Mouse (Mus musculus): ENCODE results near the gene Psg18.
"Not testable (repeated sequence)": the region's sequence is repeated elsewhere in the genome, so short reads cannot be mapped to it uniquely, and the experiment has no call there.

Psg18 gene

DNA sequence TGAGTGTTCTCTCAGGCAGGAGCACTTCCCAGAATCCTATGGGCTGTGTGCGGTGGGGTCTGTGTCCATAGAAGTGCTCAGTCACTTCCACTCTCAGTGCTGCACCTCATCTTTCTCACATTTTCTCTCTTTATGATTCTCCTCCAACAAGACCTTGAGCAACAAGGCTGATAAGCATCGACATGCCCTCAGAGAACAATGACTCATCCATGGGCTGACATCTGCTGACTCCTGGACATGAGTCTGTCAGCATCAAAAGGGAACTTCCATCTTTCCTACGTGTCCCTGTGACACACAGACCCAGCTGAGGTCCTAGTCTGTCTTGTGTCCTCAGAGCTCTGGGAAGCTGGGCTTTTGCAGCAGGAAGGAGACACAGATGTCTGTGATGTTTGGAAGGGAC, at the start of gene Psg18:
Gene Psg18 (minus strand): TSS at position 101 of the 400 bp plus-strand sequence.
- in situ Hi-C loops (cut with MboI; ENCODE audit: low pct_unique_long_range_greater_than_20kb in 1 of 2, low sequenced_read_pairs in 2 of 2, unreplicated experiment in 1 of 2) = not testable (repeated sequence)

DNA sequence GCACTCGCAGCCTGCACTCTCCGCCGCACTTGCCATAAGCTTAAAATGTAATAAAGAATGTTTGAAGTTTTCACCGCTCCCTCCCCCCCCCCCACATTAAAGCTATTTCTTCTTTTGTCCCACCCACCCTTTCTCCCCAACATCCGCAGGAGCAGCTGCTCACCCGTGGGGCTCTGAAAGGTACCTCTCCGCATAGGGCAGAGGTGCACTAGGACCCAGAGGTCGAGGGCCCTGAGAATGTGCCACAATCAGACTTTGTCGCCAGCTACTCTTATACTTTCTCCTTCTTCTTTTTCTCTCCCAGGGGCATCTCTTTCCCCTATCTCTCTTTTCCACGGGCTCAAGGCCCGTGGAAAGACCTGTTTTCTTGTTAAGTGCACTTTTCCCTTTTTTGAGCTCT, 48.6 kb upstream of the Psg18 start:
- in situ Hi-C loops (cut with MboI; ENCODE audit: low pct_unique_long_range_greater_than_20kb in 1 of 2, low sequenced_read_pairs in 2 of 2, unreplicated experiment in 1 of 2) = no loop called here

DNA sequence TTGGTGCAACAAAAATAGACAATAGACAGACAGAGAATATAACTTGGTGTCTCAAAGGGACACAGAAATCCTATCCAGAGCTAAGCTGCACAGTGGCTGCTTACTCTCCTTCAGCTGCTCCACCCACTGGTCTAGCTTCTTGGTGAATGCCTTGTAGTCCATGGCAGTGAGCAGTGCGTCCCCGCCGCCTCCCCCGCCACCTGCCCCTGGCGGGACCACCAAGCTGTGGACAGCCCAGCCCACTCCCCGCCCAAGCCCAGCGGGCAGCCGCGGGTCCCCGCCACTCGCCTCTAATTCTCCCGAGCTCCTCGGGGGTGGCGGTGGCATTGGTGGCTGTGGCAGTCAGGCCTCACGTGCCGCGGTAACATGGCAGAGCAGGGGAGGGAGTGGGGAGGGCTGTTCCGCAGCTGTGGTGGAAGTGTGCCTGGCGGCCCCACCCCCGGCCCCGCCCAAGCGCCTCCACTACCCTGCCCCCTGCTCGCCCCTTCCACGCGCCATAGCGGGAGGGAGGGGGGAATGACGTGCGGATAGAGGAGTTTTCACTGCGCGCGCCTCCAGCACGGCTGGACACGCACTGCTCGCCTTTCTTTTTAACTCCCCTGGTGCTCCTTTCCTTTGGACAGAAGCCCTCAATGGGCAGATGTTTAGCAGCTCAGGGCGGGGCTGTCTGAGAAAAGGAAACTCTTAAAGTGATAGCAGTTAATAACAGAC, 47.9 kb upstream of the Psg18 start:
- in situ Hi-C loops (cut with MboI; ENCODE audit: low pct_unique_long_range_greater_than_20kb in 1 of 2, low sequenced_read_pairs in 2 of 2, unreplicated experiment in 1 of 2) = no loop called here

DNA sequence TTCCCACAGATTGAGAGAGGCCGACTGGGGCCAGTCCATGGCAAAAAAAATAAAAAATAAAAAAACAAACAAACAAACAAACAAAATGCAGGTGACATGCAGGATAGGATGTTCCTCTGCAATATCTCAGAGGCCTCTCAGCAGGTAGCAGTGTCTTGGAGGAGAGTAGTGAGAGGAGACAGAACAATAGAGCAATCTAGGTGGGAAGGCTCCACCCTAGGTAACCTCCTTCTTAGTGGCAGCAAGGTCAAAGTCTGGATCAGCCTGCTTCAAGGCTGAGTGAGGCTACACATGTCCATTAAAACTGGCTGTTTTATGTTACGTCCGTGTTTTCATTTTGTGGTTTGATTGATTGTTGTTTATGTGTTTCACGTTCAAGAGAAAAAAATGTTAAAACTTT, 36.7 kb upstream of the Psg18 start:
- in situ Hi-C loops (cut with MboI; ENCODE audit: low pct_unique_long_range_greater_than_20kb in 1 of 2, low sequenced_read_pairs in 2 of 2, unreplicated experiment in 1 of 2) = loop anchor here in 1 of 2 experiments (10.0 kb wide), 1 partner anchor 127 kb away; no protein-coding TSS in a partner anchor

DNA sequence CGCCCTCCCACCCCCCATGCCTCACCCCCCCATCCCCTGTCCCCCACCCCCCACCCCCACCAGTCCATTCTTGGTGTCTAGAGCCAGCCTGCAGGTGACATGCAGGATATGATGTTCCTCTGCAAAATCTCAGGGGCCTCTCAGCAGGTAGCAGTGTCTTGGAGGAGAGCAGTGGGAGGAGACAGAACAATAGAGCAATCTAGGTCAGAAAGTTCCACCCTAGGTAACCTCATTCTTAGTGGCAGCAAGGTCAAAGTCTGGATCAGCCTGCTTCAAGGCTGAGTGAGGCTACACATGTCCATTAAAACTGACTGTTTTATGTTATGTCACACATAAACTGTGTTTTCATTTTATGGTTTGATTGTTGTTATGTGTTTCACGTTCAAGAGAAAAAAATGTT, 23.5 kb upstream of the Psg18 start:
- in situ Hi-C loops (cut with MboI; ENCODE audit: low pct_unique_long_range_greater_than_20kb in 1 of 2, low sequenced_read_pairs in 2 of 2, unreplicated experiment in 1 of 2) = no loop called here

DNA sequence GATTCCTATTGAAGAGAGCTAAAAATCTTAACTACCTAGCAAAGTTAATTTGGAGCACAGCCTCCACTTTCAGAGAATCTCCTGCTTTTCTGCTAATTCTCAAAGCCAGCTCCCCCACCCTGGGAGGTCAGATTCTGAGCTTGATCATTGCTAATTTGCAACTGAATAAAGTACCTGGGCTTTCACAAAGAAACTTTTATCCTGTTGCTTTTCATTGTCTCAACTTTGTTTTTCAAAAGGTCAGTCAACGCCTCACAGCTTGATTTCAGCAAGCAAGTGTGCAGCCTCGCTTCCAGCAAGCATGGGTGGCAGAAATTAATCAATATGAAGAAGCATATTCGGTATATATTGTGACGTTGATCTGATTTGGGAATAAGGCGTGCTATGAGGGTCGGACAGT, 19.4 kb downstream of the Psg18 start:
- in situ Hi-C loops (cut with MboI; ENCODE audit: low pct_unique_long_range_greater_than_20kb in 1 of 2, low sequenced_read_pairs in 2 of 2, unreplicated experiment in 1 of 2) = not testable (repeated sequence)
